Mouse (Mus musculus) lung, postnatal 4 days (tissue): ENCODE measurements around the gene Prss56.

Source experiments
- DNase-seq, 2 experiments: peaks; one replicate each; pipeline ENCODE4 v3.0.0; 2021

The Prss56 gene

GRCm38 (mm10) chr1:87183013-87183412, at the start of gene Prss56:
Gene Prss56, plus strand, starts transcription at chr1:87183313.
- DNase-seq: no peak

- peak in 1 of 2 experiments; percentile 11 for DNase-seq
Measured at GRCm38 (mm10) chr1:87141550-87141949, 41.6 kb upstream of the Prss56 start.

GRCm38 (mm10) chr1:87142456-87142855, 40.7 kb upstream of the Prss56 start:
- peak in 1 of 2 experiments; percentile 60 for DNase-seq

GRCm38 (mm10) chr1:87143141-87143540, 40.0 kb upstream of the Prss56 start:
- DNase-seq: no peak

- DNase-seq: no peak
Measured at GRCm38 (mm10) chr1:87149422-87149821, 33.7 kb upstream of the Prss56 start.

GRCm38 (mm10) chr1:87151286-87151685, 31.8 kb upstream of the Prss56 start:
- no peak for DNase-seq

GRCm38 (mm10) chr1:87153776-87154500, 29.2 kb upstream of the Prss56 start:
- no peak for DNase-seq

GRCm38 (mm10) chr1:87154501-87155120, 28.5 kb upstream of the Prss56 start:
- no peak for DNase-seq

GRCm38 (mm10) chr1:87155531-87156198, 27.4 kb upstream of the Prss56 start:
- no peak for DNase-seq

GRCm38 (mm10) chr1:87156199-87156587, 26.9 kb upstream of the Prss56 start, which contains the start of gene Ecel1:
Gene Ecel1, minus strand, starts transcription at chr1:87156521.
- DNase-seq: no peak

GRCm38 (mm10) chr1:87159396-87159795, 23.7 kb upstream of the Prss56 start:
- DNase-seq: no peak

- no peak for DNase-seq
Measured at GRCm38 (mm10) chr1:87164164-87164795, 18.8 kb upstream of the Prss56 start.

- no peak for DNase-seq
Measured at GRCm38 (mm10) chr1:87164796-87165184, 18.3 kb upstream of the Prss56 start.

GRCm38 (mm10) chr1:87170458-87170857, 12.7 kb upstream of the Prss56 start:
- no peak for DNase-seq

GRCm38 (mm10) chr1:87171312-87171711, 11.8 kb upstream of the Prss56 start:
- DNase-seq: no peak

GRCm38 (mm10) chr1:87172316-87172715, 10.8 kb upstream of the Prss56 start:
- DNase-seq: no peak

GRCm38 (mm10) chr1:87174006-87174955, 8.8 kb upstream of the Prss56 start:
- DNase-seq: peak; percentile 71 to 72

GRCm38 (mm10) chr1:87175852-87176292, 7.2 kb upstream of the Prss56 start:
- DNase-seq: peak; percentile 74 to 78

GRCm38 (mm10) chr1:87180896-87181295, 2.2 kb upstream of the Prss56 start:
- DNase-seq: no peak

- DNase-seq: no peak
Measured at GRCm38 (mm10) chr1:87183998-87184750, 1.1 kb downstream of the Prss56 start.

GRCm38 (mm10) chr1:87184751-87185139, 1.6 kb downstream of the Prss56 start:
- DNase-seq: peak; percentile 68 to 79
